Mouse (Mus musculus): ENCODE data around the gene Nudt3. TPM values are rescaled to one million over a fixed set of nuclear protein-coding genes. Genes with fewer than 3 reads are reported as not detected.

Nudt3 gene
- polyA plus RNA-seq, 1 experiment from 2014 or later: 269 TPM

DNA sequence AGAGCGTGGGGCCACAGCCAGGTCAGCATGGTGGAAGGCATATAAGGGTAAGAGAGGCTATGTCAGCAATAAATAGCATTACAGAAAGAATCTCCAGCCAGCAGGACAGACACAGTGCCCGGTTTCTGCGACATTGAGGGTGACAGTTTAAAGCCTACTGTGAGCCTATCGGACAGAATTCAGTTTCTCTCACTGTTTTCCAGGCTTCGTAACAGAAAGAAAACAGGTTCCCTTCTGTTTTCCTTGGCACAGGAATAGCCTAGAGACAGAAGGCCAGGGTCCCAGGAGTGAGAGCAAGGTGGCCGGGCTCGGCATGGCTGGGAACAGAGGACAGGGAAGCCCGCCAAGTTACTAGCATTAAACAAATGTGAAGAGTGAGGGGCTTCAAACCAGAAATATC lies 43.5 kb downstream of the Nudt3 start:
- peaks cover 40% of the 10 kb centered on the region for H3K36me3 ChIP-seq (ENCODE audit: control insufficient read depth, insufficient read depth, low read length)
- peaks cover 2% of the 10 kb centered on the region; the same call in 1 of the 2 replicates for H3K4me1 ChIP-seq (ENCODE audit: control insufficient read depth, insufficient read depth, low read depth, low read length)
- no peaks in the 10 kb centered on the region for H3K9me3 ChIP-seq (ENCODE audit: control insufficient read depth, low read length)
- WGBS: 78% methylated on average over 8 of the region's 8 CpGs
- H3K4me3 ChIP-seq (ENCODE audit: low read length): no peak overlapping the region
- no peak overlapping the region for H3K9ac ChIP-seq (ENCODE audit: low read depth, low read length)
- H3K27ac ChIP-seq (ENCODE audit: low read depth, low read length): peak overlapping the region; percentile 42; the same call in 1 of the 2 replicates
- no peak for ATAC-seq
- no peak overlapping the region for H3K4me2 ChIP-seq (ENCODE audit: low read length)
- no peaks in the 10 kb centered on the region for H3K27me3 ChIP-seq (replicated peaks; ENCODE audit: control insufficient read depth, insufficient read depth, low read length)

GRCm38 (mm10) chr17:27578487-27578886 lies 44.8 kb downstream of the Nudt3 start:
- H3K4me1 ChIP-seq (ENCODE audit: control insufficient read depth, insufficient read depth, low read depth, low read length): peaks cover 2% of the 10 kb centered on the region; the same call in 1 of the 2 replicates
- WGBS: 82% methylated on average over 10 of the region's 10 CpGs
- no peak overlapping the region for H3K9ac ChIP-seq (ENCODE audit: low read depth, low read length)
- no peak overlapping the region for H3K4me3 ChIP-seq (ENCODE audit: low read length)
- peak; percentile 32; the same call in 1 of the 2 replicates for ATAC-seq
- no peaks in the 10 kb centered on the region for H3K27me3 ChIP-seq (replicated peaks; ENCODE audit: control insufficient read depth, insufficient read depth, low read length)
- H3K36me3 ChIP-seq (ENCODE audit: control insufficient read depth, insufficient read depth, low read length): peaks cover 42% of the 10 kb centered on the region
- H3K27ac ChIP-seq (ENCODE audit: low read depth, low read length): peak overlapping the region; percentile 40
- H3K9me3 ChIP-seq (ENCODE audit: control insufficient read depth, low read length): no peaks in the 10 kb centered on the region
- H3K4me2 ChIP-seq (ENCODE audit: low read length): no peak overlapping the region

GRCm38 (mm10) chr17:27577468-27577867 lies 45.8 kb downstream of the Nudt3 start:
- Histone ChIP-seq H3K9me3 (ENCODE audit: control insufficient read depth, low read length) (no peaks in the 10 kb centered on the region), H3K4me3 (ENCODE audit: low read length) (no peak overlapping the region), H3K4me2 (ENCODE audit: low read length) (no peak overlapping the region), H3K36me3 (ENCODE audit: control insufficient read depth, insufficient read depth, low read length) (peaks cover 33% of the 10 kb centered on the region), H3K27ac (ENCODE audit: low read depth, low read length) (no peak overlapping the region), H3K9ac (ENCODE audit: low read depth, low read length) (no peak overlapping the region), H3K4me1 (ENCODE audit: control insufficient read depth, insufficient read depth, low read depth, low read length) (peaks cover 2% of the 10 kb centered on the region; the same call in 1 of the 2 replicates), H3K27me3 (replicated peaks; ENCODE audit: control insufficient read depth, insufficient read depth, low read length) (no peaks in the 10 kb centered on the region)
- peak; percentile 50; the same call in 1 of the 2 replicates for ATAC-seq
- 60% methylated on average over 6 of the region's 6 CpGs for WGBS

DNA sequence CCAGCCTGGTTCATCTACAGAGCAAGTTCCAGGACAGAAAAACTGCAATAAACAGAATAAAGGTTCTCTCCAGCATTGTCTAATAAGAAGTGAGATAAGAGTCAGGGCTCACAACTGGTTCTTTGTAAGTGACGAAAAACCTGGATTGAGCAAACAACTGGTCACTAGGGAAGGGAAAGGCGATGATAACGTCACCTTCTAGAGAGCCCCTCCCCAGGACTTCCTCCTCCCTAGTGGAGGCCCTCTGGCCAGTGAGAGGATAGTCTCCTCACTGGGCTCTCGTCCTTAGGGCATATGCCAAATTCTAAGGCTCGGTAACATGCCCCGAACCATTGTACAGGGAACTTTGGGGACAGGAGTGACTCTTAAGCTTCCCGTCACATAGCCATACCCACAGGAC lies 47.2 kb downstream of the Nudt3 start:
- H3K9me3 ChIP-seq (ENCODE audit: control insufficient read depth, low read length): no peaks in the 10 kb centered on the region
- ATAC-seq: no peak
- H3K36me3 ChIP-seq (ENCODE audit: control insufficient read depth, insufficient read depth, low read length): peaks cover 27% of the 10 kb centered on the region
- no peak overlapping the region for H3K9ac ChIP-seq (ENCODE audit: low read depth, low read length)
- H3K4me2 ChIP-seq (ENCODE audit: low read length): no peak overlapping the region
- WGBS: 95% methylated on average over 7 of the region's 7 CpGs
- H3K27ac ChIP-seq (ENCODE audit: low read depth, low read length): no peak overlapping the region
- no peaks in the 10 kb centered on the region for H3K27me3 ChIP-seq (replicated peaks; ENCODE audit: control insufficient read depth, insufficient read depth, low read length)
- H3K4me1 ChIP-seq (ENCODE audit: control insufficient read depth, insufficient read depth, low read depth, low read length): peaks cover 2% of the 10 kb centered on the region; the same call in 1 of the 2 replicates
- no peak overlapping the region for H3K4me3 ChIP-seq (ENCODE audit: low read length)

DNA sequence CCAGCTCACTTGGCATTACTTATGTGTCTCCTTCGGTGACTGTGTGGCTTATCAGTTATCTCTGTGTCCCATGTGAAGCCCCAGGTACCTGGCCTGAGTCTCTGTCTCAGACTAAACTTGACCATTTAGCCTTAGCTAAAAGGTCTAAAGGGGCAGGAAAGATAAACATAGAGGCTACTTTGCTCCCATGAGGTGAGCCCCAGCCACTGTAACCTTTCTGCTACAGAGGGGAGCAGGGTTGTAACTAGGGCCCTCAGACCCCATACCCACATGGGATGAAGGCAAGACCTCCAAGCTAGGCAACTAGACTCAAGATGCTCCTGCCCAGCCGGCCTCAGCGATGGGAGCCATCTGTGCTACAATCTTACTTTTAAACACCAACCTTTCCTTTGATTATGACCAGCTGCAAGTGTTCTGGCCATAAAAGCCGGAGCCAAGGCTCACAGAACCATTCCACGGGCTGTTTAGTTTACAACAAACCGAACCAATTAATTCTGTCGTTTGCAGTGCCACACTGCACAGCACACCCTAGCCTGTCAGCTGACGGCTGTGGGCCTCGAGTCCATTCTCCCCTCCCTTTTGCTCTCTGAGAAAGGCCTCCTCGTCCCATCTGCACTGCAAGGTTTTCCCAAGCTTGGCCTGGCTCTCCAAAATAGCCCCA lies 48.0 kb downstream of the Nudt3 start:
- Histone ChIP-seq H3K9me3 (ENCODE audit: control insufficient read depth, low read length) (no peaks in the 10 kb centered on the region), H3K27me3 (replicated peaks; ENCODE audit: control insufficient read depth, insufficient read depth, low read length) (no peaks in the 10 kb centered on the region), H3K9ac (ENCODE audit: low read depth, low read length) (no peak overlapping the region), H3K4me1 (ENCODE audit: control insufficient read depth, insufficient read depth, low read depth, low read length) (peaks cover 2% of the 10 kb centered on the region; the same call in 1 of the 2 replicates), H3K4me2 (ENCODE audit: low read length) (no peak overlapping the region), H3K4me3 (ENCODE audit: low read length) (no peak overlapping the region), H3K36me3 (ENCODE audit: control insufficient read depth, insufficient read depth, low read length) (peaks cover 19% of the 10 kb centered on the region), H3K27ac (ENCODE audit: low read depth, low read length) (peak overlapping the region; percentile 63; the same call in 1 of the 2 replicates)
- no peak for ATAC-seq
- WGBS: 80% methylated on average over 10 of the region's 10 CpGs

- H3K4me2 ChIP-seq (ENCODE audit: low read length): no peak overlapping the region
- ATAC-seq: peak; percentile 73
- H3K4me3 ChIP-seq (ENCODE audit: low read length): no peak overlapping the region
- WGBS: 83% methylated on average over 15 of the region's 16 CpGs
- no peak overlapping the region for H3K9ac ChIP-seq (ENCODE audit: low read depth, low read length)
- H3K27ac ChIP-seq (ENCODE audit: low read depth, low read length): peak overlapping the region; percentile 73; the same call in 1 of the 2 replicates
- peaks cover 15% of the 10 kb centered on the region for H3K36me3 ChIP-seq (ENCODE audit: control insufficient read depth, insufficient read depth, low read length)
- H3K4me1 ChIP-seq (ENCODE audit: control insufficient read depth, insufficient read depth, low read depth, low read length): peaks cover 2% of the 10 kb centered on the region; the same call in 1 of the 2 replicates
- no peaks in the 10 kb centered on the region for H3K9me3 ChIP-seq (ENCODE audit: control insufficient read depth, low read length)
- H3K27me3 ChIP-seq (replicated peaks; ENCODE audit: control insufficient read depth, insufficient read depth, low read length): no peaks in the 10 kb centered on the region
These were observed 48.7 kb downstream of the Nudt3 start for GRCm38 (mm10) chr17:27574470-27575115.

DNA sequence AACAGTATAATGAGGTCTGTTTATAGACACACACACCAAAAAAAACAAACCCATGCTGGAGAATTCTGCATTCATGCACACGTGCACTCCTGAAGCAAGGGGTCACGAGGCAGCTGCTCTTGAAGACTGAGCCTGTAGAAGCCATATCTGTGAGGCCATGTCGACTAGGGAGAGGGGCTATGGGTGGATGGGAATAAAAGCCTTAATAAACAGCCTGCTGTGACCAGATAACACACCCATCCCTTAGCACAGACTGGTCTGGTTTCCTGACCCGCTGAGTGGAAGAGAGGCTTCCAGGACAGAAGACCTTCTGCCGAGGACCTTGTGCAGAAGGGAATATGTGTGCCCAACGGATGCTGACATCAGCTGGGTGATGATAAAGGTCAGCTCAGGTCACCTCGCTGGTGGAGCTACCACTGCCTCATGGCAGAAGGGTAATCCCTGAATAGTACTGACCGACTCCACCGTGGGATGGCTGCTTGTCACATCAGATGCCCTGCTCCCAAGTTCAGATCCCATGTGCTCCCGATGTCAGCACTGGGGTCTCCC lies 49.4 kb downstream of the Nudt3 start:
- Histone ChIP-seq H3K4me1 (ENCODE audit: control insufficient read depth, insufficient read depth, low read depth, low read length) (peaks cover 2% of the 10 kb centered on the region; the same call in 1 of the 2 replicates), H3K4me2 (ENCODE audit: low read length) (no peak overlapping the region), H3K9ac (ENCODE audit: low read depth, low read length) (no peak overlapping the region), H3K9me3 (ENCODE audit: control insufficient read depth, low read length) (no peaks in the 10 kb centered on the region), H3K36me3 (ENCODE audit: control insufficient read depth, insufficient read depth, low read length) (peaks cover 11% of the 10 kb centered on the region; the same call in 1 of the 2 replicates), H3K27ac (ENCODE audit: low read depth, low read length) (no peak overlapping the region), H3K27me3 (replicated peaks; ENCODE audit: control insufficient read depth, insufficient read depth, low read length) (no peaks in the 10 kb centered on the region), H3K4me3 (ENCODE audit: low read length) (no peak overlapping the region)
- no peak for ATAC-seq
- WGBS: 84% methylated on average over 10 of the region's 10 CpGs

DNA sequence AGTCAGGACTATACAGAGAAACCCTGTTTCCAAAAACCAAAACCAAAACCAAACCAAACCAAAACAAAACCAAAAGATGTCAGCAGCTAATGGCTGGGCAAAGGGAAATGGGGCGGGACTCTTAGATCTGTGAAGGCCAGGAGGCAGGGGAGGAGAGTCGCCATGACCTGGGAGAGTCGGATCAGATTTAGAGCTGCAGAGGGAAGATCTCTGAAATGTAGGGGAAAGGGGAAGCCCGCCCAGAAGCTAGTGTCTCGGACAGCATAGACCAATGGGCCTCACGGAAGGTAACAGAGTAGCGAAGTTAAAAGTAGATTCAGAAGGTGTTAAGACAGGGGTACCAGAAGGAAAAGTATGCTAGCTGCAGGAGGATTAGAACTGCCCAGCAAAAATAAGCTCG lies 52.0 kb downstream of the Nudt3 start:
- Histone ChIP-seq H3K4me3 (ENCODE audit: low read length) (no peak overlapping the region), H3K27ac (ENCODE audit: low read depth, low read length) (no peak overlapping the region), H3K36me3 (ENCODE audit: control insufficient read depth, insufficient read depth, low read length) (peaks cover 6% of the 10 kb centered on the region; the same call in 1 of the 2 replicates), H3K27me3 (replicated peaks; ENCODE audit: control insufficient read depth, insufficient read depth, low read length) (no peaks in the 10 kb centered on the region), H3K9me3 (ENCODE audit: control insufficient read depth, low read length) (no peaks in the 10 kb centered on the region), H3K4me2 (ENCODE audit: low read length) (no peak overlapping the region), H3K9ac (ENCODE audit: low read depth, low read length) (no peak overlapping the region), H3K4me1 (ENCODE audit: control insufficient read depth, insufficient read depth, low read depth, low read length) (peaks cover 7% of the 10 kb centered on the region)
- WGBS: 75% methylated on average over 8 of the region's 8 CpGs
- no peak for ATAC-seq

- Histone ChIP-seq H3K9ac (ENCODE audit: low read depth, low read length) (no peak overlapping the region), H3K4me3 (ENCODE audit: low read length) (no peak overlapping the region), H3K4me2 (ENCODE audit: low read length) (no peak overlapping the region), H3K27ac (ENCODE audit: low read depth, low read length) (no peak overlapping the region), H3K9me3 (ENCODE audit: control insufficient read depth, low read length) (no peaks in the 10 kb centered on the region), H3K4me1 (ENCODE audit: control insufficient read depth, insufficient read depth, low read depth, low read length) (peaks cover 19% of the 10 kb centered on the region), H3K36me3 (ENCODE audit: control insufficient read depth, insufficient read depth, low read length) (no peaks in the 10 kb centered on the region), H3K27me3 (replicated peaks; ENCODE audit: control insufficient read depth, insufficient read depth, low read length) (no peaks in the 10 kb centered on the region)
- no peak for ATAC-seq
- 83% methylated on average over 5 of the region's 5 CpGs for WGBS
These were observed 55.1 kb downstream of the Nudt3 start for GRCm38 (mm10) chr17:27568228-27568627.
